Comparison of ENCODE assay signal across 24 mouse cellular contexts in the genomic region with DNA sequence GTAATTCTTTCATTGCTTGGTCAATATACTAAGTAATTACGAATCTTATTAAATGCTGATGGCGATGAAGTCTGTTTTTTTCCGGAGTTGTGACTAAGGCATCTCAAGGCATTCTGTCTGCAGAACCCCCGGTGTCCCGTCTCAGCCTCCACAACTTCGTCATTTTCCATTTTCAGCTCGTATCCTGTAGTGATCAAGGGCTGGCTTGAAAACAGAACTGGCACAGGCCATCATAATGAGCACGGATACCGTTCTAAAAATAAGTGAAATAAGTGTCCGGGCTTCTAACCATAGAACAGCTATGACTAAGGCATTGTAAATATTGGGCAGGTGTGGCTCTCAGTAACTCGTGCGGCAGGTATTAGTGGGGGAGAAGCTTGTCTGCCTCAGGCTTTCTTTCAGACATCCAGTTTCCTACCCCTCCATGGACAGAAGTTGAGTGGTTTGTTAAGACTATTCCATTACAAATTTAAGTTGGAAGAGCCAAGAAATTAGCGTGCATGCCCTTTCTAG. TPM values are rescaled to one million over a fixed set of nuclear protein-coding genes. Genes with fewer than 3 reads are reported as not detected.
DNase-seq lines count a peak whose midpoint lies in the region; ATAC-seq and TF ChIP-seq lines count a peak whose summit lies in the region.
"Had no signal": no experiment of that assay in that cellular context is flagged by ENCODE, and none has a peak within 500 bp of the region (broad histone marks: within the 10 kb centered on the region; RNA-seq: fewer than 3 reads in every experiment).

No protein-coding gene starts in this region.

- H3K4me3 ChIP-seq in lung, postnatal 0 days (ENCODE audit: low read depth, low read length), result no peak overlapping the region
- H3K4me3 ChIP-seq in stomach, postnatal 0 days (ENCODE audit: low read depth, low read length), result no peak overlapping the region
- H3K4me3 ChIP-seq: forebrain, embryonic 13.5 days; heart, embryonic 15.5 days; hindbrain, embryonic 10.5 days had no signal

- TF ChIP-seq EP300 in lung, postnatal 0 days (IDR thresholded peaks at IDR 0.05), result 0 out of 2 replicates have a peak, but pooled peaks have one; percentile 20
- no peak for TF ChIP-seq EP300 in stomach, postnatal 0 days (optimal IDR thresholded peaks at IDR 0.05)

- no peaks in the 10 kb centered on the region for H3K36me3 ChIP-seq in lung, postnatal 0 days (ENCODE audit: insufficient read depth, low read length)
- no peaks in the 10 kb centered on the region for H3K36me3 ChIP-seq in stomach, postnatal 0 days (ENCODE audit: control insufficient read depth, insufficient read depth, low read length)
- H3K36me3 ChIP-seq: heart, embryonic 15.5 days; hindbrain, embryonic 10.5 days had no signal

- no peaks in the 10 kb centered on the region for H3K27me3 ChIP-seq in lung, postnatal 0 days (replicated peaks; ENCODE audit: insufficient read depth, low read length)
- H3K27me3 ChIP-seq in stomach, postnatal 0 days (ENCODE audit: control insufficient read depth, insufficient read depth, low read length), result no peaks in the 10 kb centered on the region
- H3K27me3 ChIP-seq: heart, embryonic 15.5 days had no signal

- ATAC-seq in lung, postnatal 0 days, result peak; percentile 63
- peak; percentile 77 for ATAC-seq in stomach, postnatal 0 days (ENCODE audit: low FRiP score, low TSS enrichment)
- ATAC-seq: forebrain, embryonic 13.5 days; hindbrain, embryonic 16.5 days; intestine, embryonic 16.5 days had no signal

- no peak overlapping the region for H3K4me2 ChIP-seq in lung, postnatal 0 days (replicated peaks; ENCODE audit: low read depth, low read length)
- no peak overlapping the region for H3K4me2 ChIP-seq in stomach, postnatal 0 days (replicated peaks; ENCODE audit: low read depth)
- H3K4me2 ChIP-seq: forebrain, embryonic 13.5 days; heart, embryonic 15.5 days had no signal

- intact Hi-C loops in heart, postnatal 14 days (cut with DNase I), result no loop called here

- no peaks in the 10 kb centered on the region for H3K4me1 ChIP-seq in lung, postnatal 0 days (ENCODE audit: insufficient read depth, low read depth, low read length)
- H3K4me1 ChIP-seq in stomach, postnatal 0 days (replicated peaks; ENCODE audit: control insufficient read depth, insufficient read depth), result no peaks in the 10 kb centered on the region

- H3K27ac ChIP-seq in lung, postnatal 0 days (ENCODE audit: low read length), result no peak overlapping the region
- H3K27ac ChIP-seq in stomach, postnatal 0 days (replicated peaks), result no peak overlapping the region
- H3K27ac ChIP-seq: forebrain, embryonic 13.5 days; heart, embryonic 15.5 days; hindbrain, embryonic 10.5 days had no signal

- peak; percentile 32 to 50 for DNase-seq in heart, adult 18-20 months
- DNase-seq in heart, postnatal 14 days, result no peak
- DNase-seq in lung, postnatal 0 days (ENCODE audit: low spot score), result peak; percentile 63
- DNase-seq in lung, postnatal 14 days, result no peak
- peak; percentile 30 for DNase-seq in skeletal muscle tissue, adult 2 months (ENCODE audit: low read depth, low spot score)
- peak; percentile 45 for DNase-seq in stomach, postnatal 0 days (ENCODE audit: low spot score)
- DNase-seq in adrenal gland, postnatal 14 days, result no peak
- DNase-seq: adrenal gland, adult 2 months; cerebellum, adult 9-10 months; kidney, postnatal 36 days; layer of hippocampus, postnatal 36 days; midbrain, embryonic 14.5 days; right cerebral cortex, postnatal 14 days; spleen, adult 18-20 months; thymus, adult 2 months; thymus, postnatal 4 days had no signal

- WGBS in lung, postnatal 0 days, result 64% methylated on average over 13 of the region's 13 CpGs
- WGBS in stomach, postnatal 0 days, result 61% methylated on average over 13 of the region's 13 CpGs

- H3K9ac ChIP-seq in lung, postnatal 0 days (replicated peaks; ENCODE audit: low read depth), result no peak overlapping the region
- no peak overlapping the region for H3K9ac ChIP-seq in stomach, postnatal 0 days (ENCODE audit: low read length)
- H3K9ac ChIP-seq: forebrain, embryonic 13.5 days; heart, embryonic 15.5 days had no signal

- no peak for TF ChIP-seq CTCF in lung, postnatal 0 days (IDR thresholded peaks at IDR 0.05)
- TF ChIP-seq CTCF in stomach, postnatal 0 days (IDR thresholded peaks at IDR 0.05; ENCODE audit: low read depth), result no peak

- no peaks in the 10 kb centered on the region for H3K9me3 ChIP-seq in lung, postnatal 0 days (ENCODE audit: low read length)
- no peaks in the 10 kb centered on the region for H3K9me3 ChIP-seq in stomach, postnatal 0 days (ENCODE audit: control insufficient read depth, low read length)
- H3K9me3 ChIP-seq: forebrain, embryonic 13.5 days; heart, embryonic 15.5 days; hindbrain, embryonic 10.5 days had no signal

RNA-seq across cellular contexts. Expression of a gene that starts 26.8 kb away (rescaled TPM):
- total RNA-seq in heart, adult 18-20 months (2021), result 10 to 100 TPM; 12.0 to 12.9 TPM
- 10 to 100 TPM; 13.8 to 14.8 TPM for total RNA-seq in heart, postnatal 14 days (2021)
- 3.3 and 4.5 TPM in 2 replicates for polyA plus RNA-seq in lung, postnatal 0 days (2015; fragmentation: Nextera tagmentation; extraction: Ambion mirVana)
- polyA plus RNA-seq in stomach, postnatal 0 days (2015; fragmentation: Nextera tagmentation; extraction: Ambion mirVana), result 5.6 and 5.9 TPM in 2 replicates
- 4.8 and 5.2 TPM in 2 replicates for total RNA-seq in adrenal gland, postnatal 14 days (2021)
- total RNA-seq: megakaryocyte progenitor cell, adult 5-6 weeks; MEL had no signal
- polyA plus RNA-seq: liver, adult 2 months had no signal

Comparison
In these comparisons a context has a peak if more than half of its experiments do, and no peak if none do; other contexts are left out.
1. DNase-seq: peak in heart, adult 18-20 months (2 of 2), lung, postnatal 0 days (single experiment), skeletal muscle tissue, adult 2 months (single experiment) and stomach, postnatal 0 days (single experiment); none in heart, postnatal 14 days (0 of 2), lung, postnatal 14 days (single experiment) and adrenal gland, postnatal 14 days (single experiment).